Mouse (Mus musculus): ENCODE measurements at regions not wholly inside any gene's neighbourhood (a gene's known extent, or its start where the extent isn't known, plus 50 kb on each side); places are given as distances from the start of the nearest gene placed in this dataset.

GRCm38 (mm10) chr10:67743561-67743960 lies 168.9 kb downstream of the Zfp365 start:
- 91% methylated on average over 9 of the region's 9 CpGs for WGBS
- H3K4me1 ChIP-seq (ENCODE audit: control insufficient read depth, insufficient read depth, low read length): no peaks in the 10 kb centered on the region
- TF ChIP-seq POLR2A (IDR thresholded peaks at IDR 0.05; ENCODE audit: insufficient read depth, low read depth, low read length) (no peak), CTCF (IDR thresholded peaks at IDR 0.05; ENCODE audit: insufficient read depth, low read depth, low read length) (no peak)
- H3K4me3 ChIP-seq (ENCODE audit: insufficient read depth, low read depth, low read length): no peak overlapping the region
- H3K27ac ChIP-seq (ENCODE audit: insufficient read depth, low read depth, low read length): no peak overlapping the region

GRCm38 (mm10) chr10:67742824-67743223 lies 169.6 kb downstream of the Zfp365 start:
- 86% methylated on average over 8 of the region's 8 CpGs for WGBS
- Histone ChIP-seq H3K27ac (ENCODE audit: insufficient read depth, low read depth, low read length) (no peak overlapping the region), H3K4me1 (ENCODE audit: control insufficient read depth, insufficient read depth, low read length) (no peaks in the 10 kb centered on the region), H3K4me3 (ENCODE audit: insufficient read depth, low read depth, low read length) (no peak overlapping the region)
- TF ChIP-seq POLR2A (IDR thresholded peaks at IDR 0.05; ENCODE audit: insufficient read depth, low read depth, low read length) (no peak), CTCF (IDR thresholded peaks at IDR 0.05; ENCODE audit: insufficient read depth, low read depth, low read length) (no peak)

DNA sequence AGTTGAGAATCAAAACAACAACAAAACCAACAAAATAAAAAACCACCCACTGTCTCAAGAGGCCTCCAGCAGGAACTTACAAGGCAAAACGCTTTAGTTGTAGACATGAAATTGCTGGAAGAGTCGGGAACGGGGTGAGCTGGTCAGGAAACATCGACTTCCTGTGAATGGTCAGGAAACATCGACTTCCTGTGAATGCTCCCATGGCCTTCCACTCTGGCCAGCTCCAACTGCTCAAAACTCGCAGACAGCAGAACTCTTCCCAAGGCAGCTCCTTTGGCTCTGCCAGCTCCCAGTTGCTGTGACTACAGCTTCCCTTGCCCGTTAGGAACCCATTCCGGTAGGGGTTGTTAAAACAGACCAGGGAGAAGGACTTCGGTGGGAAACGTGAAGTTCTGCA lies 170.2 kb downstream of the Zfp365 start:
- 78% methylated on average over 10 of the region's 10 CpGs for whole genome bisulfite sequencing
- H3K4me3 ChIP-seq (ENCODE audit: insufficient read depth, low read depth, low read length): no peak overlapping the region

GRCm38 (mm10) chr10:67739199-67739598 lies 173.3 kb downstream of the Zfp365 start:
- WGBS: 67% methylated on average over 1 of the region's 1 CpGs
- no peak overlapping the region for H3K4me3 ChIP-seq (ENCODE audit: insufficient read depth, low read depth, low read length)
- no peak for TF ChIP-seq POLR2A (IDR thresholded peaks at IDR 0.05; ENCODE audit: insufficient read depth, low read depth, low read length)
- no peak for TF ChIP-seq CTCF (IDR thresholded peaks at IDR 0.05; ENCODE audit: insufficient read depth, low read depth, low read length)
- no peaks in the 10 kb centered on the region for H3K4me1 ChIP-seq (ENCODE audit: control insufficient read depth, insufficient read depth, low read length)
- H3K27ac ChIP-seq (ENCODE audit: insufficient read depth, low read depth, low read length): no peak overlapping the region

More for the DNA sequence above, 170.2 kb downstream of the Zfp365 start:
- Histone ChIP-seq H3K27ac (ENCODE audit: insufficient read depth, low read depth, low read length) (no peak overlapping the region), H3K4me1 (ENCODE audit: control insufficient read depth, insufficient read depth, low read length) (no peaks in the 10 kb centered on the region)
- TF ChIP-seq CTCF (IDR thresholded peaks at IDR 0.05; ENCODE audit: insufficient read depth, low read depth, low read length) (no peak), POLR2A (IDR thresholded peaks at IDR 0.05; ENCODE audit: insufficient read depth, low read depth, low read length) (no peak)

DNA sequence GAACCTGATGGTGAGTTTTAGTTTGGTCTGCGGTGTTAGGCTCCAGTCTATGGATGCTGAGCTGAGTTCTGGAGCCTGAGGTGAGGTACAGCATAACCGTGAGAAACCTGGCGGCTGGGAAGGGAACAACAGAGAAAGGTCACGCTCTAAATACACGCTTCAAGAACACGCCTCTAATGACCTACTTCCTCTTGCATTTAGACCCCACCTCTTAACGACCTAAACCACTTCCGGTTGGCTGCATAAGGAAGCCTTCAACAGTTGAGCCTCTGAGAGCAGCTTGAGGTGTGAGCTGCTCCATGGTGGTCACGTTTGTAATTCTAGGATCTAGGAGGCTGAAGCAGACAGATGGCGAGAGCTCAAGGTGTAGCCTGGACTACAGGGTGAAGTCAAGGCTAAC lies 175.8 kb downstream of the Zfp365 start:
- Histone ChIP-seq H3K27ac (ENCODE audit: insufficient read depth, low read depth, low read length) (no peak overlapping the region), H3K4me1 (ENCODE audit: control insufficient read depth, insufficient read depth, low read length) (no peaks in the 10 kb centered on the region), H3K4me3 (ENCODE audit: insufficient read depth, low read depth, low read length) (no peak overlapping the region)
- no peak for TF ChIP-seq POLR2A (IDR thresholded peaks at IDR 0.05; ENCODE audit: insufficient read depth, low read depth, low read length)
- no peak for TF ChIP-seq CTCF (IDR thresholded peaks at IDR 0.05; ENCODE audit: insufficient read depth, low read depth, low read length)
- 87% methylated on average over 10 of the region's 10 CpGs for WGBS

- Histone ChIP-seq H3K27ac (ENCODE audit: insufficient read depth, low read depth, low read length) (no peak overlapping the region), H3K4me1 (ENCODE audit: control insufficient read depth, insufficient read depth, low read length) (no peaks in the 10 kb centered on the region), H3K4me3 (ENCODE audit: insufficient read depth, low read depth, low read length) (no peak overlapping the region)
- 55% methylated on average over 9 of the region's 9 CpGs for WGBS
- TF ChIP-seq CTCF (IDR thresholded peaks at IDR 0.05; ENCODE audit: insufficient read depth, low read depth, low read length) (no peak), POLR2A (IDR thresholded peaks at IDR 0.05; ENCODE audit: insufficient read depth, low read depth, low read length) (no peak)
Observed at GRCm38 (mm10) chr10:67731577-67731976, 180.9 kb downstream of the Zfp365 start.

DNA sequence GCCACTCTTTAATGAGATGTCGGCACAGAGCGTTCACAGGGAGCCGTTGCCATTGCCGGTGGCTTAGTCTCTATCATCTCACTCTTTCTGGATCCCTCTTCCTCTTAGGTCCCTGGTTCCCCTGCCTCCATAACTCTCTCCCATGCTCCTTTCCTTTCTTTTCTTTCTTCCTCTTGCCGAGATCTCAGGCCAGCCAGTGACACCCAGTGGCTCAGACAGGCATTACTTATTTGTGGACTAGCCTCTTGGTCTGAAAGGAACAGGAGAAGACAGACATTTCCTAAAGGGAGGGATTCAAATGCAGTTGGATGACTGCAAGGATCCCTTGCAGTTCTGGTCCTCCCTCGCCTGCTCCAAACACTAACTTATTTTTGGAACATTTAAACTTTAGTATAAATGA lies 180.5 kb upstream of the Ado start:
- Histone ChIP-seq H3K27ac (ENCODE audit: insufficient read depth, low read depth, low read length) (no peak overlapping the region), H3K4me1 (ENCODE audit: control insufficient read depth, insufficient read depth, low read length) (no peaks in the 10 kb centered on the region), H3K4me3 (ENCODE audit: insufficient read depth, low read depth, low read length) (no peak overlapping the region)
- 44% methylated on average over 6 of the region's 6 CpGs for WGBS
- TF ChIP-seq CTCF (IDR thresholded peaks at IDR 0.05; ENCODE audit: insufficient read depth, low read depth, low read length) (no peak), POLR2A (IDR thresholded peaks at IDR 0.05; ENCODE audit: insufficient read depth, low read depth, low read length) (no peak)

GRCm38 (mm10) chr10:67727580-67727979 lies 178.8 kb upstream of the Ado start:
- WGBS: 95% methylated on average over 4 of the region's 4 CpGs
- no peaks in the 10 kb centered on the region for H3K4me1 ChIP-seq (ENCODE audit: control insufficient read depth, insufficient read depth, low read length)
- no peak for TF ChIP-seq POLR2A (IDR thresholded peaks at IDR 0.05; ENCODE audit: insufficient read depth, low read depth, low read length)
- TF ChIP-seq CTCF (IDR thresholded peaks at IDR 0.05; ENCODE audit: insufficient read depth, low read depth, low read length): no peak

GRCm38 (mm10) chr10:67726796-67727195 lies 178.0 kb upstream of the Ado start:
- WGBS: 90% methylated on average over 6 of the region's 6 CpGs
- TF ChIP-seq POLR2A (IDR thresholded peaks at IDR 0.05; ENCODE audit: insufficient read depth, low read depth, low read length): no peak
- TF ChIP-seq CTCF (IDR thresholded peaks at IDR 0.05; ENCODE audit: insufficient read depth, low read depth, low read length): no peak
- Histone ChIP-seq H3K4me3 (ENCODE audit: insufficient read depth, low read depth, low read length) (no peak overlapping the region), H3K4me1 (ENCODE audit: control insufficient read depth, insufficient read depth, low read length) (no peaks in the 10 kb centered on the region), H3K27ac (ENCODE audit: insufficient read depth, low read depth, low read length) (no peak overlapping the region)

More at GRCm38 (mm10) chr10:67727580-67727979, 178.8 kb upstream of the Ado start:
- Histone ChIP-seq H3K4me3 (ENCODE audit: insufficient read depth, low read depth, low read length) (no peak overlapping the region), H3K27ac (ENCODE audit: insufficient read depth, low read depth, low read length) (no peak overlapping the region)

DNA sequence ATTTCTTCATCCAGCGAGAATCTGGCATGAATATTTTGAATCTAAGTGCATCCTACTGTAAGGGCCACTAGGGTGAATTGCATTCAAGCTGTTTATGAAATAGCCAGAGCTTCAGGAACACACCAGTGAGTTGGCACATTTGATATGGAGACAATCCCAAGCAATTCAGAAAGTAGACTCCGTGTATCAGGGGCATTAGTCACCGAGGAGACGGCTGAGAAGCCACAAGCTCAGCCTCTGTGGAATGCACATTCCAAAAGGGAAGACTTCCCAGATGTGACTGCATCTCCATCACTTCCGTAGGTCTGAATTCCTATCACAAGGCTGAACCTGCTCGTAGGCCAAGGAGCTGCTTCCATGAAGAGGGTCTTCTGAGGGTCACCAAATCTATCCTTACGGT lies 177.6 kb upstream of the Ado start:
- WGBS: 79% methylated on average over 7 of the region's 7 CpGs
- H3K4me3 ChIP-seq (ENCODE audit: insufficient read depth, low read depth, low read length): no peak overlapping the region
- H3K4me1 ChIP-seq (ENCODE audit: control insufficient read depth, insufficient read depth, low read length): no peaks in the 10 kb centered on the region
- no peak overlapping the region for H3K27ac ChIP-seq (ENCODE audit: insufficient read depth, low read depth, low read length)
- no peak for TF ChIP-seq CTCF (IDR thresholded peaks at IDR 0.05; ENCODE audit: insufficient read depth, low read depth, low read length)
- TF ChIP-seq POLR2A (IDR thresholded peaks at IDR 0.05; ENCODE audit: insufficient read depth, low read depth, low read length): no peak

Data from olfactory bulb, adult 2 months (tissue).